Mouse (Mus musculus) kidney, adult 2 months (tissue): ENCODE results near the gene Cpxm2.

Source experiments
- CTCF ChIP-seq: fragments of 200-500 bp; conservative IDR thresholded peaks from 2 replicates; pipeline ENCODE4 v1.5.1; 2011; ENCODE audit warnings: low read depth, mild to moderate bottlenecking, control low read depth, low read length, moderate library complexity, mixed read lengths; ENCODE audit not compliant: insufficient read depth, insufficient read length
- POLR2A ChIP-seq: fragments of 200-500 bp; IDR thresholded peaks from one replicate; pipeline ENCODE4 v1.6.1; 2011; ENCODE audit warnings: low read depth, low read length, control low read depth

- TF ChIP-seq POLR2A (no peak), CTCF (no peak)
Observed at GRCm38 (mm10) chr7:132193606-132194005, 39.1 kb upstream of the Cpxm2 start.
